Mouse (Mus musculus): ENCODE measurements around the gene Scn1b. TPM values are rescaled to one million over a fixed set of nuclear protein-coding genes. Genes with fewer than 3 reads are reported as not detected.

Gene Scn1b
- total RNA-seq, 2 experiments from 2014 or later = 924 to 953 TPM

DNA sequence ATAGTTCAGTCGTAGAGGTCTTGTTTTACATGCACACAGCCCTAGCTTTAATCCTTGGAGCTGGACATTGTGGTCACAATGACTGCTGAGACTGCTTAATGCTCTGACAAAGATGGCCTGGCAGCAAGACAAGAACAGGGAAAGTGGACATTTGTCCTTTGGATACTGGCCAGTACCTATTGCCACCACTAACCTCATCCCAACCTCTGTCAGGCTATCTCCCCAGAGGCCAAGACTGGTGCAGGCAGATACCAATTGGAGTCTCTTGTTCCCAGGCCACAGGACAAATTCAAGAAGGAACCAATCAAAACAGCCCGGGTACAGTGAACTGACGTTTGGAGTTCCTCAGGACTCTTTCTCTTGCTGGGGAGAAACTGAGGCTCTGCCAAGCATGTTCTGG is 38.6 kb downstream of the Scn1b start:
- DNase-seq (ENCODE audit: low spot score) = no peak

GRCm38 (mm10) chr7:31087262-31087661 is 39.5 kb downstream of the Scn1b start:
- DNase-seq (ENCODE audit: low spot score) = no peak

DNA sequence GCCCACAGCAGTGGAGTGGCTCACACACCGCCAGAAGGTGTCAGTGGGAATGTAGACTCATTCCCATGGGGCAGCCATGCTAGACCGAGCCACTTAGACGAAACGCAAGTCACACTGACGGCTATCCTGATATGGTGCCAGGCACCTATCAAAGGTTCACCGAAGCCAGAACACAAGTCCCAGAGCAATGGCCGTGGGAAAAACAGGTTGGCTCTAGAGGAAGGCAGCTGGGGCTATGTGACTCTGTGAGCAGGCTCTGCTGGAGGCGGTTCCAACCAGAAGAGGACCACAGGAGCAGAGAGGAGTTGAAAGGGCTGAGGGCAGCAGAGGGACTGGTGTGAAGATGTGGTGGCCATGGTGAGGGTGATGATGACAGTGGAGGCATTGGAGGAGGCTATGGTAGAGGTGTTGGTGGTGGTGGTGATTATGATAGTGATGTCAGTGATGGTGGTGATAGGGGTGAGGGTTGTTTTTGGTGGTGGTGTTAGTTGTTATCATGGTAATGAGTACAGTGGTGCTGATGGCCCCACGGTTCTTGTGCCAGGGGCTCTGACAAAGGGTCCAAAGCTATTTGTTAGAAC is 40.5 kb downstream of the Scn1b start:
- DNase-seq (ENCODE audit: low spot score) = no peak

DNA sequence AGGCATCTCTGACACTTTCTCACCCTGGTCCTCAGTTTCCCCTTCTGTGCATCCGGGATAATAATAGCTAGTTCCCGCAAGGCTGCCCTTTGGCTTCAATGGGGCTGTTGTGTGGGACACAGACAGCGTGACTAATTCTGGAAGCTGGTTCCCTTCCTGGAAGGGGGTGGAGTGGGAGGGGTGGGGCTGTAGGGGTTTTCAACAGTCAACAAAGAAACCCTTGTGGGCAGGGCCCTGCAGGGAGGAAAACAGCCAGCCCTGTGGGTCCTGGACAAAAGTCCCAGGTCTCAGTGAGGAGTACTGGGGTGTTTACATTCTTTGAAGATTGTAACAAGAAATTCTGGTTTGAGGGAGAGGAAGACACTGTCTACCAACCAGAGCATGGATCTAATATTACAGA is 41.6 kb downstream of the Scn1b start:
- peak; percentile 56 for DNase-seq (ENCODE audit: low spot score)

DNA sequence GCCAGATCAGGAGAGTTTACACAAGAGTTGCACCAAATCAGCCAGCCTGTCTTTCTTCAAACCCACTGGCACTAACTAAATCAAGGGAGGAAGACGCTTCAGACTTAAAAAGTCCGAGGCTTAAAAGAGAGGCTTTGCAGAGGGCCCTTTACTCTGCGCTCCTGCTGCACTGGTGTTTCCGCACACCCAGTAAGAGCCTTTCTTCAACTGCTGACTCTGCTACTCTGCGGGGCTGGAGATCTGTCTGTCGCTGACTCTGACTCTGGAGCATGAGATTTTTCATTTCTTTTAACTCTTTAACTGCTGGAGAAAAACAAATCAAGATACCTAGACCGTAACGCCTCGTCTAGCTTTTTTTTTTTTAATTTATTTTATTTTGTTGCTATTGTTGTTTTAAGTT is 42.7 kb downstream of the Scn1b start:
- DNase-seq (ENCODE audit: low spot score) = no peak

DNA sequence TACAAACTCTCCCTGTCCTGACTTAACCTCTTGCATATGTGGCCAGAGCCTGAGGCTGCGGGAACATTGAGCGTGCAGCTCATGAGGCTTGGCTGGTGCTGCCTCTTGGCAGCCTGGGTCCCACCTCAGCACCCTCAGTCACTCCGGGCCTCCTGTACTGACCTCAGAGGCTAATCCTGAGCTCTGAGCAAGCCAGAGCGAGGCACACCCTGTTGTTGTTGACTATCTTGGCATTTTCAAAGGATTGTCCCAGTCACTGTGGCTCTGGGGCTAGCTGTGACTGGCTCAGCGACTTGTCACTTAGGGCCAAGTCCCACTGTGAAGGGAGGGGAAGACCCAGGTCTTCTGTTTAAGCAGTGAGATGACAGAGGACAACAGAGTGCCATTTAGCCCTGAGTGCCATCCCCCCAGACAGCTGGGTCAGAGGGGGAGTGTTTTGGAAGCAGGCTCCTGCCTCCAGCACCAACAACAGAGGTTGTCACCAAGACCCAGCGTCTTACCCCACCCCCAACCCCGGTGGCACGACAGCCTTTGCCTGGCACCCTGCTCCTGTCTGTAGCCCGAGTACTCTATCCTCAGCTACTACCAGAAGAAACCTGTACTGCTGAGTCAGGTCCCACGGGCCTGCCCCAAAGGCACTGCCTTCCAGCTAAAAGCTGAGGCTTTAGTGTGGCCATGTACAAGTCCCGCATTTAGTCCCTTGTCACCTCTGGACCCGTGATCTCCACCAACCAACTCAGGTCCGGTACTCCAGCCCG is 43.8 kb downstream of the Scn1b start:
- peak; percentile 88 for DNase-seq (ENCODE audit: low spot score)

DNA sequence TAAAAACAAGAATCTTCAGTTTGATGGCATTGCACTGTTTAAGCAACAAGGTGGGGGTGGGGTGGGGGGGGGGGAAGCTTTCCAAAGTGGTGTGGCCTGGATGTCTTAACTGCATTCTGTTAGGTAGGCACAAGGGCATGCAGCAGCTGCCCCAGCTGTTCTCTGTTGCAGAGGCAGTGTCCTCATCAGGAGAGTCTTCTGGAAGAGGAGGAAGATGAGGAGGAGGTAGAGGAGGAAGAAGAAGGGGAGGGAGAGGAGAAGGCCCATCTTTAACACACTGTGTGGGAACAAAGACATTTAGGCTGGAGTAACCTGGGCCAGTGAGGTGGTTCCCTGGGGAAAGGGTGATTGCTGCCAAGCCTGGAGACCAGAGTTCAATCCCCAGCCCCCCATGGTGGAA is 44.7 kb downstream of the Scn1b start:
- DNase-seq (ENCODE audit: low spot score) = no peak

DNA sequence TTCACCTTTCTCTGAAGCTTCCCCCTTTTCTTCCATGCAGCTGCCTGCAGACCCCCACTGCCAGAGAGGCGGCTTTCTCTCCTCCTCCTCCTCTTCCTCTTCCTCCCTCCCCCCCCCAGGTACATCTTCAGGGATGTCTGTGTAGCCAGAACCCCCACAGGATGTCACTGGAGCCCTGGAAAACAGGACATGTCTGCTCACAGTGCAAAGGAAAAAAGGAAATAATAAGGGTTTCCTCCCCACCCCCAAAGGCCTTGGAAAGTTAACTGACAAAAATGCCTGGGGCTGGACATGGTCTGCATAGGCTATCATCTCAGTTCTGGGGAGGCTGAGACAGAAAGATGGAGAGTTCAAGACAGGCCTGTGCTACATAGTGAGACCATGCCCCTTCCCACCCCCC is 45.7 kb downstream of the Scn1b start:
- no peak for DNase-seq (ENCODE audit: low spot score)

DNA sequence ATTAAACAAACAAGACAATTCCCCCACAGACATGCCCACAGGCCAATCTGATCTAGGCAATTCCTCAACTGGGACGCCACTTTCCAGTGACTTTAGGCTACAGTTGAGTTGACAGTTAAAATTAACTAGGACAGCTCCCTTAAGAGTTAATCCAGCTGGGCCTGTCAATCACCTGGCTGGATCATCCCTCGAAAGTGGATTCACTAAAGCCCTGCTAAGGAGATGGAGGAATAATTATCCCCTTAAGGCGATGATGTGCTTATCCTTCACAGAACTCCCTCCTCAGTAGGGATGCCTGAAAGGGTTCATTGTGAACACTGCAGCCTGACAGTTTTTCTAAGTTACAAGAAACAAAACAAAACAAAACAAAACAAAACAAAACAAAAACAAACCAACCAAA is 46.2 kb downstream of the Scn1b start:
- no peak for DNase-seq (ENCODE audit: low spot score)

DNA sequence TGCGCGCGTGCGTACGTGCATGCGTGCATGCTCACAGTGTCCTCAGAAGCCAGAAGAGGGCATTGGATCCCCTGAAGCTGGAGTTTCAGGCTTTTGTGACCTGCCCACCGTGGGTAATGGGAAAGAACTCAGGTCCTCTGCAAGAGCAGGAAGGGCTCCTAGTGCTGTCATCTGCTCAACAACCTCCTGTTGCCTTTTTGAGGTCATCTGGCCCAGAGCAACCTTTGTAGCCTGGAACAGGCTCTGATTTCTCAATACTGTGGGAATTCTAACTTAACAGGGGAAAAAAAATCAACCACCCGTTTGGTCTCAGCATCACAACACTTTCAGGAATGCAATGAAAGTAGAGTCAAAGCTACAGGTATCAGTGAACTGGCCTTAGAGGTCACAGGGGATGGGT is 47.1 kb downstream of the Scn1b start:
- no peak for DNase-seq (ENCODE audit: low spot score)

- peak; percentile 58 for DNase-seq (ENCODE audit: low spot score)
Observed at GRCm38 (mm10) chr7:31077885-31078445, 48.8 kb downstream of the Scn1b start.

- no peak for DNase-seq (ENCODE audit: low spot score)
Observed at GRCm38 (mm10) chr7:31077470-31077869, 49.3 kb downstream of the Scn1b start.

DNA sequence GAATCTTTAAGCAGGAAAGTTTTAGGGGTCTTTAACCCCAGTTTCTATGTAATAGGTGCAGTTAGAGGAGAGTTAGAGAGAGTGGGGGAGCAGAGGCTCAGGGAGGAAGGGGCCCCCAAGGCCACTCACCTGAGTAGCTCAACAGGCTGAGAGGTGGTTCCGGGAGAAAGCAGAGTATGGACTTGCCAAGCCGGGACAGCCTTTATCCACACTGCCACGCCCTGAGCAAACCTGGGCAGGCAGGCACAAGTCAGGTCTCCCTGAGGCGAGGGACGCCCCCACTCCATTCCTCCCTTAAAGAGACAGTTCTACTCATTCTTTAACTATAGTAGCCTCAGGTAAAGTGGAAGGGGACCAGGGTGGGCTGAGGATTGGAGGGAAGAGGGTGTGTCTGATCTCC is 50.3 kb downstream of the Scn1b start, which contains the start of gene Fxyd3:
Gene Fxyd3 (minus strand): TSS at position 213 of the 400 bp plus-strand sequence.
- DNase-seq (ENCODE audit: low spot score) = no peak

- no peak for DNase-seq (ENCODE audit: low spot score)
Observed at GRCm38 (mm10) chr7:31074713-31075069, 52.1 kb downstream of the Scn1b start.

GRCm38 (mm10) chr7:31074061-31074712 is 52.6 kb downstream of the Scn1b start:
- no peak for DNase-seq (ENCODE audit: low spot score)

- DNase-seq (ENCODE audit: low spot score) = no peak
Observed at GRCm38 (mm10) chr7:31073546-31073945, 53.3 kb downstream of the Scn1b start.

- no peak for DNase-seq (ENCODE audit: low spot score)
Observed at GRCm38 (mm10) chr7:31072326-31072725, 54.5 kb downstream of the Scn1b start.

GRCm38 (mm10) chr7:31070324-31070723 is 56.5 kb downstream of the Scn1b start:
- no peak for DNase-seq (ENCODE audit: low spot score)

DNA sequence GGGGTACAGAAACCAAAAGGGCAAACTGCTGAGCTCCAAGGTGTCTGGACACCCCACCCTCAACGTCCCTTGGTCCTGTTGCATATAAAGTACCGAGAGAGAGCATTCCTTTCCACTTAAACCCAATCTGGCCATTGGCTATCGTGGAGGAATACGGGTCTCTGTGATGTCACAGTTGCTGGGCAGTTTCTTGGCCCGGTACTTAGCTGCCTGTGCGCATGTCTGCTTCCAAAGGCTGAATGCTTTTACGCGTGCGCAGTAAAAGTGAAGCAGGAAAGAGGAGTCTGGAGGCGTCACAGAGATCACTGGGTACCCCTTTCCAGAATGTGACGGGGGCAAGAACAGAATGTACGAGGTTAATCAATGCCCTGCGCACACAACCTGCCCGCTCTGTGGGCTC is 57.3 kb downstream of the Scn1b start:
- DNase-seq (ENCODE audit: low spot score) = no peak

- peak; percentile 43 for DNase-seq (ENCODE audit: low spot score)
Observed at GRCm38 (mm10) chr7:31067836-31068235, 59.0 kb downstream of the Scn1b start.

All from gastrocnemius, adult 18-20 months (tissue).